Mouse (Mus musculus) liver, embryonic 16.5 days (tissue): Measurements from ENCODE around the gene Kcnk10. TPM values are rescaled to one million over a fixed set of nuclear protein-coding genes. Genes with fewer than 3 reads are reported as not detected.

Source experiments
- ATAC-seq: fragments of 200-750 bp; cut with Nextera tagmentation; 2 replicates; pipeline ENCODE4 v1.8.0; 2017; ENCODE audit warnings: low read depth, mild to moderate bottlenecking, moderate number of reproducible peaks, moderate library complexity
- H3K27ac ChIP-seq: fragments of 300-500 bp; sonication (generic); 2 replicates; pipeline ENCODE4 v1.5.1; 2014; ENCODE audit warnings: mild to moderate bottlenecking, low read length
- H3K27me3 ChIP-seq: fragments of 300-500 bp; sonication (generic); 2 replicates; pipeline ENCODE4 v1.6.1; 2014; ENCODE audit warnings: low read depth, low read length, mixed read lengths; ENCODE audit not compliant: control insufficient read depth, insufficient read depth
- H3K36me3 ChIP-seq: fragments of 300-500 bp; sonication (generic); 2 replicates; pipeline ENCODE4 v1.6.1; 2014; ENCODE audit warnings: mild to moderate bottlenecking; ENCODE audit not compliant: control insufficient read depth, insufficient read depth
- H3K4me1 ChIP-seq: fragments of 300-500 bp; sonication (generic); 2 replicates; pipeline ENCODE4 v1.6.1; 2014; ENCODE audit warnings: low read depth, low read length, mixed read lengths; ENCODE audit not compliant: control insufficient read depth
- H3K4me2 ChIP-seq: fragments of 300-500 bp; sonication (generic); 2 replicates; pipeline ENCODE4 v1.6.1; 2014; ENCODE audit warnings: low read depth, low read length, mixed read lengths
- H3K4me3 ChIP-seq: fragments of 300-500 bp; sonication (generic); 2 replicates; pipeline ENCODE4 v1.5.1; 2014; ENCODE audit warnings: low read depth, mild to moderate bottlenecking, low read length
- H3K9ac ChIP-seq: fragments of 300-500 bp; sonication (generic); 2 replicates; pipeline ENCODE4 v1.6.1; 2014; ENCODE audit warnings: low read depth, low read length
- H3K9me3 ChIP-seq: fragments of 300-500 bp; sonication (generic); replicated peaks from 2 replicates; pipeline ENCODE4 v1.6.1; 2016; ENCODE audit warnings: low read length; ENCODE audit not compliant: control insufficient read depth
- WGBS: fragments of 180-500 bp; shearing (Covaris S2); extraction: QIAGEN DNeasy Blood & Tissue Kit; methylation state at CpG from one replicate; pipeline ENCODE4 v1.1.7; 2014; ENCODE audit not compliant: insufficient replicate concordance; 5-methylcytosine and 5-hydroxymethylcytosine counted together
- polyA plus RNA-seq: library from polyadenylated mRNA; unstranded; fragments of >200 nt; fragmentation: Nextera tagmentation; extraction: Ambion mirVana; gene quantifications from 2 replicates; pipeline ENCODE4 v1.2.1, GENCODE M21; 2015

Kcnk10 gene
- polyA plus RNA-seq, 1 experiment from 2014 or later, result not detected

DNA sequence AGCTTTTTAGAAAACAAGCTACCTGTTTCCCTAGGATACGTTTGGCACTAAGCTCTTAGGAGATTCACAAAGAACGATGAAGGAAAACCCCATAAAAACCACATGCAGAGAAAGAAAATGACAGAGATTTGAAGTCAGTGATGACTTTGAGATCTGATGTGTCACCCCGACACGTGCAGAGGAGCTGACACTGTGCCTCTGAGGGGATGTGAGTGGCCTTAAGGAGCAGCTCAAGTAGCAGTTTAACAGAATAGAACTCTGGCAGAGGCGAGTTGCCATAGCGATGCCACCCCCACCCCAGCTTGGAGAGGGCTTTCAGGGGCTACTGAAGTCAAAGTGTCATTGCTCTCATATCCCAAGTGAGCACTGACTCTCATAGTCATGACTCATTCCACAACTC is 158.3 kb downstream of the Kcnk10 start:
- 57% methylated on average over 6 of the region's 6 CpGs for WGBS
- no peak overlapping the region for H3K4me2 ChIP-seq
- no peak overlapping the region for H3K9ac ChIP-seq
- no peaks in the 10 kb centered on the region for H3K9me3 ChIP-seq
- no peak for ATAC-seq
- H3K27me3 ChIP-seq, result no peaks in the 10 kb centered on the region
- H3K36me3 ChIP-seq, result no peaks in the 10 kb centered on the region
- no peaks in the 10 kb centered on the region for H3K4me1 ChIP-seq
- no peak overlapping the region for H3K4me3 ChIP-seq
- no peak overlapping the region for H3K27ac ChIP-seq

DNA sequence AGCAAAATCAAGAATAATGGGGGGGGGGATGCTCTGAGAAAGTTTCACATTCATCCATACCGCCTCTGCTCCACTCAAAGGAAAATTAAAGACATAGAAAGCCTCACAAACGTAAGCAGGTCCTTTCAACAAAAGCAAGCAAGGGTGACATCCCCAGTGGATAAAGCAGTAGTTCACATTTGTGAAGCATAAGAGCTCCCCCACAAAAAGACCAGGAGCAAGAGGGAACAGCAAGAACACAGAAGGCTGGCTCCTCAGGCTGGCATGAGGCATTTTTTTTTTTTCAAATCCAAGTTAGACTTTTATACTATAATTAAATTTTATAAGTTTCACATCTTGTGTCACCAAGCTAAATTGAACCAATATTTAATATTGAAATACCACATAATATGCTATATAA is 168.5 kb downstream of the Kcnk10 start:
- Histone ChIP-seq H3K27me3 (no peaks in the 10 kb centered on the region), H3K4me2 (no peak overlapping the region), H3K27ac (no peak overlapping the region), H3K36me3 (no peaks in the 10 kb centered on the region), H3K9me3 (no peaks in the 10 kb centered on the region; the same call in 1 of the 2 replicates), H3K4me1 (no peaks in the 10 kb centered on the region), H3K4me3 (no peak overlapping the region), H3K9ac (no peak overlapping the region)
- ATAC-seq, result no peak
- WGBS, result 45% methylated on average over 2 of the region's 2 CpGs

DNA sequence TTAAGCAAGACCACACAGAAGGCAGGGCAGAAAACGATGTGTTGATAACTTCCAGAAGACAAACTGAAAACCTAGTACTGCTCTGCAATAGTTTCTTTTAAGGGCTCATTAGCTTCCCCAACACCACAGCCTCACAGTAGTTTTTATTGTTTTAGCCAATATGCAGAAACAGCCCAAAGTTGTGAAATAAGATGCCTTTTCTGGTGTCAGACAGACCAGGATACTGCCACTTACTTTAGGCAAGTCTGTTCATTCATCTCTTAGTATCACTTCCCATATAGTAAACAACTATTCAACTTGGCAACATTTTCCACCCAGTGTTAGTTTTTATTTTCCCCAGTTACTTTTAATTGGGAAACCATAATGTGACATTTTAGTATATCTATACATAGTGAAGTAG is 171.5 kb downstream of the Kcnk10 start:
- no peak overlapping the region for H3K4me2 ChIP-seq
- no peaks in the 10 kb centered on the region for H3K27me3 ChIP-seq
- H3K9me3 ChIP-seq, result no peaks in the 10 kb centered on the region
- no peaks in the 10 kb centered on the region for H3K4me1 ChIP-seq
- WGBS, result 58% methylated on average over 1 of the region's 1 CpGs
- H3K36me3 ChIP-seq, result no peaks in the 10 kb centered on the region
- H3K27ac ChIP-seq, result no peak overlapping the region
- no peak overlapping the region for H3K9ac ChIP-seq
- ATAC-seq, result no peak
- no peak overlapping the region for H3K4me3 ChIP-seq

DNA sequence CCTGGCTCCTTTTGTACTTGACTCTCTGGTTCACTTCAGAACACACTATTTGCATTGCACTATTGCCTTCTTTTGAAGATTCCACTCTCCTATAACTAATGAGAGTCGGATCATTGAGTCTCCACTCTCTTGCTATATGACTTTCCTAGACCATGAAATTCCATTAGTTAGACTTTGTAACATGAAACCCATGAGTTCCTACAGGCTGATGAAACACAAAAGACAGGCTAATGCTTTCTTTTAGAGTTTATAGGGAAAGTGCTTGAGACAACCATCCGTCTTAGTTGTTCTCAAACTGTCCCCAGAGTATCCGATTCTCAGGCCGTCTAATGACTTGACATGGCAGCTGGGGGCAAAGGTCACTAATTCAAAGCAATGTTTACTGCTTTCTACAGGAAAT is 172.0 kb downstream of the Kcnk10 start:
- Histone ChIP-seq H3K4me2 (no peak overlapping the region), H3K27me3 (no peaks in the 10 kb centered on the region), H3K9ac (no peak overlapping the region), H3K4me1 (no peaks in the 10 kb centered on the region), H3K4me3 (no peak overlapping the region), H3K27ac (no peak overlapping the region), H3K9me3 (no peaks in the 10 kb centered on the region), H3K36me3 (no peaks in the 10 kb centered on the region)
- WGBS, result 59% methylated on average over 4 of the region's 4 CpGs
- ATAC-seq, result no peak

DNA sequence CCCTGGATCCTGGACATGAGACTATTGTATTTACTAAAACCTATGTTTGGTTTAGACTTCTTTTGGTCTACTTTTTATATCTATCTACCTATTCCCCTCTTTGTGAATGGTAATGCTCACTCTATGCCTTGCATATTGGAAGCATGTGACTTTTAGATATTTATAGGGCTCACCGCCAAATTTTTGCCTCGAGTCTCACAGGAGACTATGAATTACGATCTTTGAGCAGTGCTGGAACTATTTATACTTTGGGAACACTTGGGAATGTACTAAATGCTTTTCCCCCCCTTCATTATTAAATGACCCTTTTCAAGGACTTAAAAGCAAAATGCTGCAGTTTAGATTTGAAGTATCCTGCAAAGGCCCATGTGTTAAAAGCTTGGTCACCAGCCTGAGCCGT is 181.5 kb downstream of the Kcnk10 start:
- Histone ChIP-seq H3K9me3 (no peaks in the 10 kb centered on the region), H3K27me3 (no peaks in the 10 kb centered on the region), H3K36me3 (no peaks in the 10 kb centered on the region), H3K4me1 (no peaks in the 10 kb centered on the region), H3K4me2 (no peak overlapping the region), H3K9ac (no peak overlapping the region), H3K4me3 (no peak overlapping the region), H3K27ac (no peak overlapping the region)
- 68% methylated on average over 4 of the region's 4 CpGs for WGBS
- no peak for ATAC-seq

DNA sequence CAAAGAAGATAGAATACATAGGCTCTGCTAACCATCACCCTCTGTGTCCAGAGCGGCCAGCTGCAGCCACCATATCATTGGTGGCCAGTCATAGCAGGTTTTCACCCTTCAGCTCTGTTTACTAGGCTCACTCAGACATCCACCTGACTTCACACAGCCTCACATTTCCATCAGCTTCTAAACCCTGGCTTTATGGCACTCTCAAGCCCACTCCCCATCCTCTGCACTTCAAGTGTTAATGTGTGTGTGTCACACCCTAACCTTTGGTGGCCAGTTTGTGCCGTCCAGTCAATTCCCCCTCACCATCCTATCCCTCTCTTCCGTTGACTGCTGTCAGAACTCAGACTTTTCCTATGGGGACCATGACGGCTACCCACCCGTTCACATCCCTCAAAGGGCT is 184.0 kb downstream of the Kcnk10 start:
- Histone ChIP-seq H3K27me3 (no peaks in the 10 kb centered on the region), H3K36me3 (no peaks in the 10 kb centered on the region), H3K27ac (no peak overlapping the region), H3K4me2 (no peak overlapping the region), H3K4me3 (no peak overlapping the region), H3K9me3 (no peaks in the 10 kb centered on the region), H3K9ac (no peak overlapping the region), H3K4me1 (no peaks in the 10 kb centered on the region)
- WGBS, result 72% methylated on average over 5 of the region's 5 CpGs
- no peak for ATAC-seq

DNA sequence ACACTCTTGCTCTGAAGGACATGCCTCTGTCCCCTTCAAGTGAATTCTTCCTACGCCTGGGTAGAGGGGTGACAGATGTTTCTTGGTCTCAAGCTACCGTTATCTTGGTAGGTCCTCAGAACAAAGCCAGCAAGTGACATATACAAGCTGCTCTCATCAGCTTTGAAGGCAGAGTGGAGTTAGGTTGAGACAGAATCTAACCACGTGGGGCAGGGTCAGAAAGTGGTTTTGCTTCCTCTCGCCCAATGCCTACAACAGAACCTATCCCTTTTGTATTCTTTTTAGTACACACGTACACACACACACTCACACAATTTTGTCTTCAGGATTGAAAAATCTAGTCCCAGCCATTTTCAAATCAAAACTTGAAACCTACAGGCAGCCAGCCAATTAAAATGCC is 186.8 kb downstream of the Kcnk10 start:
- Histone ChIP-seq H3K9me3 (no peaks in the 10 kb centered on the region), H3K9ac (no peak overlapping the region), H3K4me3 (no peak overlapping the region), H3K4me2 (no peak overlapping the region), H3K4me1 (no peaks in the 10 kb centered on the region), H3K27ac (no peak overlapping the region), H3K36me3 (no peaks in the 10 kb centered on the region), H3K27me3 (no peaks in the 10 kb centered on the region)
- WGBS, result 49% methylated on average over 5 of the region's 5 CpGs
- no peak for ATAC-seq

DNA sequence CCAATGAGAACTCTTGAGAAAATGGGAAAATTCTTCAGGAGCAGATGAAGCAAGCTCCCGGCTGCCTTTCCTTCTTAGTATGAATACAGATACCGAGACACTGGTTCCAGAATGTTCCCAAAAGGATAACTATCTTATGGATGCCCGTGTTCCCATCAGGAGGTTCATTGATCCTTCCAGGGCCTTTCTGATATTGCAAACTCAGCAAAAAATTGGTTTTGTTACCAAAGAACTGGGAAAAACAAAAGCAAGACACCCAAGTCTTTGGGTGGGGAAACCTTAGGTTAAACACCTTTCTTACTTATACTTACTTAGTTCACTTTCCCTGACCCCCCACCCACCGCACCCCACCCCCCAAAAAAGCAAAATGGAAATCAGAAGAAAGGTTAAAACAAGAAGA is 188.5 kb downstream of the Kcnk10 start:
- WGBS, result 57% methylated on average over 4 of the region's 4 CpGs
- no peak for ATAC-seq
- no peak overlapping the region for H3K4me2 ChIP-seq

More for the DNA sequence above, 188.5 kb downstream of the Kcnk10 start:
- no peak overlapping the region for H3K9ac ChIP-seq
- no peak overlapping the region for H3K27ac ChIP-seq
- H3K4me1 ChIP-seq, result no peaks in the 10 kb centered on the region
- no peaks in the 10 kb centered on the region for H3K27me3 ChIP-seq
- H3K4me3 ChIP-seq, result no peak overlapping the region
- no peaks in the 10 kb centered on the region for H3K36me3 ChIP-seq
- H3K9me3 ChIP-seq, result no peaks in the 10 kb centered on the region
